8 mouse cellular contexts compared by ENCODE assay signal in genomic region chr1:165503307-165504024, GRCm38 (mm10). TPM values are rescaled to one million over a fixed set of nuclear protein-coding genes. Genes with fewer than 3 reads are reported as not detected.
DNase-seq lines count a peak whose midpoint lies in the region; ATAC-seq lines count a peak whose summit lies in the region.

No protein-coding gene starts in this region.

- H3K4me1 ChIP-seq in hindbrain, embryonic 11.5 days (replicated peaks; ENCODE audit: control insufficient read depth, insufficient read depth, low read length) = no peaks in the 10 kb centered on the region
- no peaks in the 10 kb centered on the region for H3K4me1 ChIP-seq in hindbrain, embryonic 16.5 days (ENCODE audit: control insufficient read depth, insufficient read depth, low read depth, low read length)

- 0 out of 2 replicates have a peak, but pooled peaks have one; percentile 12 for ATAC-seq in hindbrain, embryonic 11.5 days (ENCODE audit: low FRiP score)
- no peak for ATAC-seq in hindbrain, embryonic 16.5 days

- H3K27ac ChIP-seq in hindbrain, embryonic 11.5 days (ENCODE audit: low read depth, low read length) = no peak overlapping the region
- H3K27ac ChIP-seq in hindbrain, embryonic 16.5 days (ENCODE audit: low read depth, low read length) = no peak overlapping the region

- no peaks in the 10 kb centered on the region for H3K9me3 ChIP-seq in hindbrain, embryonic 11.5 days (ENCODE audit: control insufficient read depth, low read length)
- H3K9me3 ChIP-seq in hindbrain, embryonic 16.5 days (ENCODE audit: control insufficient read depth, low read length) = no peaks in the 10 kb centered on the region

- intact Hi-C loops in gastrocnemius, postnatal 14 days (cut with DNase I; ENCODE audit: low total_unique reads) = loop anchor here (10.0 kb wide), 1 partner anchor 119 kb away; no protein-coding TSS in a partner anchor

- WGBS in hindbrain, embryonic 11.5 days = 60% methylated on average over 10 of the region's 10 CpGs
- WGBS in hindbrain, embryonic 16.5 days = 68% methylated on average over 10 of the region's 10 CpGs

- H3K36me3 ChIP-seq in hindbrain, embryonic 11.5 days (ENCODE audit: control insufficient read depth, insufficient read depth, low read length) = no peaks in the 10 kb centered on the region
- H3K36me3 ChIP-seq in hindbrain, embryonic 16.5 days (ENCODE audit: control insufficient read depth, insufficient read depth, low read length) = no peaks in the 10 kb centered on the region

- H3K27me3 ChIP-seq in hindbrain, embryonic 11.5 days (ENCODE audit: control insufficient read depth, insufficient read depth, low read length) = no peaks in the 10 kb centered on the region
- no peaks in the 10 kb centered on the region for H3K27me3 ChIP-seq in hindbrain, embryonic 16.5 days (replicated peaks; ENCODE audit: control insufficient read depth, insufficient read depth, low read length)

- no peak overlapping the region for H3K9ac ChIP-seq in hindbrain, embryonic 11.5 days (ENCODE audit: low read depth, low read length)
- H3K9ac ChIP-seq in hindbrain, embryonic 16.5 days (ENCODE audit: low read depth, low read length) = no peak overlapping the region

- no peak overlapping the region for H3K4me3 ChIP-seq in hindbrain, embryonic 11.5 days (ENCODE audit: low read depth, low read length)
- no peak overlapping the region for H3K4me3 ChIP-seq in hindbrain, embryonic 16.5 days (ENCODE audit: low read length)

- DNase-seq in hindbrain, embryonic 11.5 days (ENCODE audit: low spot score) = no peak
- peak; percentile 42 for DNase-seq in adrenal gland, adult 8-10 months
- peak; percentile 32 for DNase-seq in gastrocnemius, postnatal 14 days
- peak; percentile 87 for DNase-seq in kidney, adult 9 months
- peak; percentile 68 for DNase-seq in lung, postnatal 10 days
- DNase-seq in testis, postnatal 14 days (ENCODE audit: low spot score) = peak; percentile 9
- DNase-seq in layer of hippocampus, adult 18-20 months (ENCODE audit: low spot score in 2 of 2) = no peak

- H3K4me2 ChIP-seq in hindbrain, embryonic 11.5 days (replicated peaks; ENCODE audit: low read depth, low read length) = no peak overlapping the region
- no peak overlapping the region for H3K4me2 ChIP-seq in hindbrain, embryonic 16.5 days (ENCODE audit: low read length)

RNA-seq across cellular contexts. Expression of gene Adcy10, which starts 18.5 kb away (rescaled TPM):
- 0.04 and 0.15 TPM in 2 replicates for polyA plus RNA-seq in hindbrain, embryonic 11.5 days (2014; fragmentation: Nextera tagmentation; extraction: Ambion mirVana)
- polyA plus RNA-seq in hindbrain, embryonic 16.5 days (2015; fragmentation: Nextera tagmentation; extraction: Ambion mirVana) = 0.21 and 0.31 TPM in 2 replicates
- total RNA-seq in adrenal gland, adult 8-10 months (2022) = 1 to 10 TPM in 1 of 4 experiments, under 1 TPM in 3; 0.21 to 1.2 (median 0.39) TPM
- total RNA-seq in gastrocnemius, postnatal 14 days (2021) = not detected
- under 1 TPM; 0.27 to 0.38 TPM for total RNA-seq in layer of hippocampus, adult 18-20 months (2021)

RNA-seq across cellular contexts. Expression of gene Mpc2, which starts 43.0 kb away (rescaled TPM):
- 127 and 129 TPM in 2 replicates for polyA plus RNA-seq in hindbrain, embryonic 11.5 days (2014; fragmentation: Nextera tagmentation; extraction: Ambion mirVana)
- 210 and 238 TPM in 2 replicates for polyA plus RNA-seq in hindbrain, embryonic 16.5 days (2015; fragmentation: Nextera tagmentation; extraction: Ambion mirVana)
- 100 to 1,000 TPM; 136 to 174 (median 148) TPM for total RNA-seq in adrenal gland, adult 8-10 months (2022)
- 100 to 1,000 TPM; 195 to 234 TPM for total RNA-seq in gastrocnemius, postnatal 14 days (2021)
- 100 to 1,000 TPM; 120 to 127 TPM for total RNA-seq in layer of hippocampus, adult 18-20 months (2021)

RNA-seq across cellular contexts. Expression of gene Dcaf6, which starts 43.2 kb away (rescaled TPM):
- polyA plus RNA-seq in hindbrain, embryonic 11.5 days (2014; fragmentation: Nextera tagmentation; extraction: Ambion mirVana) = 11.8 and 11.9 TPM in 2 replicates
- polyA plus RNA-seq in hindbrain, embryonic 16.5 days (2015; fragmentation: Nextera tagmentation; extraction: Ambion mirVana) = 17.7 and 19.0 TPM in 2 replicates
- total RNA-seq in adrenal gland, adult 8-10 months (2022) = 10 to 100 TPM; 28.5 to 40.5 (median 34.5) TPM
- total RNA-seq in gastrocnemius, postnatal 14 days (2021) = 100 to 1,000 TPM; 138 to 160 TPM
- total RNA-seq in layer of hippocampus, adult 18-20 months (2021) = 10 to 100 TPM; 84.8 to 86.0 TPM

Comparison
In these comparisons a context has a peak if more than half of its experiments do, and no peak if none do; other contexts are left out.
1. DNase-seq: peak in adrenal gland, adult 8-10 months (single experiment), gastrocnemius, postnatal 14 days (single experiment), kidney, adult 9 months (single experiment), lung, postnatal 10 days (single experiment) and testis, postnatal 14 days (single experiment); none in hindbrain, embryonic 11.5 days (single experiment) and layer of hippocampus, adult 18-20 months (0 of 2).